Mouse (Mus musculus) spleen, postnatal 10 days (tissue): ENCODE results near the gene Bub1b.
A peak's percentile ranks its signal among the peaks of the same experiment; 100 is the strongest.
"Not testable (repeated sequence)": the region's sequence is repeated elsewhere in the genome, so short reads cannot be mapped to it uniquely, and the experiment has no call there.

Experiments used
- DNase-seq, 2 experiments: peaks; one replicate each; pipeline ENCODE4 v3.0.0; 2021 to 2022; ENCODE audit warnings: low spot score in 2 of 2

Gene Bub1b

DNA sequence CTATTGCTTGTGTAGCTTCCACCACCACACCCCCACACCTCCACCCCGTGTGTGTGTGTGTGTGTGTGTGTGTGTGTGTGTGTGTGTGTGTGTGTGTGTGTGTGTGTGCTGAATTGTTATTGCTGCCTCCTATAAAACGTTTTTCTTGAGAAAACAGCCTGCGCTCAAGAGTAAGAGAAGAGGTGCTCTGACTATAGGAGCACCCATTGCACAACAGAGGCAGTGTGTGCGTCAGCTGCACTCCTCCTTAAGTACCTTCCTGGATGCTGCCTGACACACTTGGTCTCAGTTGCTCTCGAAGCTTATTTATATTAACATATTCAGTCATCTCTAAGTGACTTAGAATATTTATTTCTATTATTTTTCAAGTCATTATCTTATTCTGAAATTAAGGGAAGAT is 20.0 kb downstream of the Bub1b start:
- no peak for DNase-seq

DNA sequence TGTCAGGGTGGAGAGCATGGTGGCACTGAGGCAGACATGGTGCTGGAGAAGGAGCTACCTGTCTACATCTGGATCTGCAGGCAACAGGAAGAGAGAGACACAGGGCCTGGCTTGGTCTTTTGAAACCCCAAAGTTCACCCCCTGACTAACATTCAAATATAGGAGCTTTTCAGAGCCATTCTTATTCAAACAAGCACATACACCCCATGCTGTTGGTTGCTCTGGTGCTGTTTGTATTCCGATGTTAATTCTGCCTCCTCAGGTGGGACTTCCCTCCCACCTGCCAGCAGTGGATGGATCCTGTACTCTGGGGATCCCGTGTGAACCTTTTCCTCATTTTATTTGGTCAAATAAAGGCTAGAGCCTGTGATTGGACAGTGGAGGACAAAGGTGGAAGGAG is 22.1 kb downstream of the Bub1b start:
- no peak for DNase-seq

DNA sequence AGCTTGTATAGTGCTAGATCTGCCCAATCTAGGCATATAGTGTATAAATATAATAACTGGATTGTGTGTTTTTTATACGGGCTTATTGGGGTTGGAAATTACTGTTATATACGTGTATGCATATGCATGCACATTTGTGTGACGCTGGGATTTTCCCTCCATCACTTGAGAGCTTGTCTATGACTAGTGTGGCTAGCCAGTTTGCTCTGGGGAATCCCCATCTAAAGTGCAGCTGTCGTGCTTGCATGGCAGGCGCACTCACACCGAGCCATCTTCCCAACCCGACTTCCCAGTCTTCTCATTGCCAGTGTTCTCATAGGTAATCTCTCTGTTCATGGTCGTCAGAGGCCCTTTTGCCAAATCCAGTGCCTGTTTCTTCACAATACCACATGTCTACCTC is 22.6 kb downstream of the Bub1b start:
- peak in 1 of 2 experiments; percentile 34 for DNase-seq

DNA sequence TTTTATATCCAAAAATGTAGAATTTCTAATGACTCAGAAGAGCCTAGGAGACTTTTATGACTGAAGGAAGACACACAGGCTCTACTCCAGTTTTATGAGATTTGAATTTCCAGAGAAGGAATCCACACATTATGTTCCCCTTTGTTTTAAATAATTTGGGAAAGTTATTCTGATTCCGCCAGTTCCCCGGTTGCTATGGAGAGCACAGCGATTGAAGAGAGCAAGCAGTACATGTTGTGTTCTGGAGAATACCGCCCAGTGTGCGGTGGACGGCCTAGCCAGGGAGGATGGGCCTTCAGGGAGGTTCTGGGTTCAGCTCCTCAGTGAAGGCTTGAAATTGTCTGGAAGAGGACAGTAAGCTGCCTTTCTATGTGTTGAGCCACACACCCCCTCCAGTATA is 31.3 kb downstream of the Bub1b start:
- no peak for DNase-seq

DNA sequence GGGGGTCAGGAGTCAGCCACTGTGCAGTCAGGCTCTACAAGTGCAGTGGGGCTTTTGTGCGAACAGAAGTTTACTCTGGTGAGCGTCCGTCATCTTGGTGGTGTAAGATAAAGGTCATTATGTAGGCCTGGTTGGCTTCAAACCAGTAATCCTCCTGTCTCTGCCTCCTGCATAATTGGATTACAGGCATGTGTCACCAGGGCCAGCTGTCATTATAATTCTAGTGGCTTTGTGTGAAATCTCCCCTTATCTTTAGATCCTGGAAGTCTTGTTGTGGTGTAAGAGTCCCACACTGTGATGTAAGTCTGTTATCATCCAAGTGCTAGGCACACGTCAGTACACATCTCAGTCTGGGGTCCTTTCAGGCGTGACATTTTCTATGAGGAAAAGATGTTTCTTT is 35.4 kb downstream of the Bub1b start:
- DNase-seq = no peak

DNA sequence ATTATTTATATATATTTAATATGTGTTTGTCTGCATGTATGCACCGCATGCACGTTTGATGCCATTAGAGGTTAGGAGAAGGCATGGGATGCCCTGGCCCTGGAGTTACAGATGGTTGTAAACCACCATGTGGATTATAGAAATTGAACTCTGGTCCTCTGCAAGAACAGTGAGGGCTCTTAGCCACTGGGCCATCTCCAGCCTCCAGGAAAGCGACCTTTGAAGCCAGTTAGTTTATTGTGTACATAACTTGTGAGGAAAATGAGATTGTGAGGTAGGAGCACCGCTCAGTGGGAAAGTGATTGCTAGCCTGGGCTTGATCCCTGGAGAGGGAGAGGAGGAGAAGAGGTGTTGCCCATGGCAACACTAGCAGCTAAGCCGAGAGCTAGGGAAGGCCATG is 39.2 kb downstream of the Bub1b start:
- no peak for DNase-seq

DNA sequence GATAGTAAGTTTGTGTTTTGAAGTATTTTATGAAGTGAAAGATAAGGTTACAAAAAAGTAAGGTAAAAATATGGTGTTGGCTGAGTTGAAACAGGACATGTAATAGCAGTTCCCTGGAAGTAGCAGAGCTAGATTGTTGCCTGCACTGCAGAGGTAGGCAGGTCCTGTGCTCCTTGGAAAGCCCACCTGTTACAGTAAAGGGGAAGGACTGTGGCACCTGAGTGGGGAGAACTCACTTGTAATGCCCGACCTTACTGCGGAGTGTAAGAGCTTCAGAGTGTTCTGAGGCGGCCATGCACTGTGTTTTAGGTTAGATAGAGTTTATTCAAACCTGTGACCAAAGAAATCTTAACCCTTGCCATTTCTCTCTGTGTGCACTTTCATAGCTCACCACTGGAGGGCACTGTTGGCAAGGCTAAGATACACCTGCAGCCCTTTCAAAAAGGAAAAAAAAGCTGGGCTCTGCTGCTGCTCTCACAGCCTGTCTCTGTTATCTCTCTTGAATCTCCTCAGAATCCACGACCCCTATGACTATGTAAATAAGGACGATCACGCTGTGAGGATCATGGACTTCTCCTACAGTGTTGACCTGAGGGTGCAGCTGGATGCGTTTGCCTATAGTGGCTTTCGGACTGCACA is 40.0 kb downstream of the Bub1b start:
- DNase-seq = peak; percentile 79 to 85

DNA sequence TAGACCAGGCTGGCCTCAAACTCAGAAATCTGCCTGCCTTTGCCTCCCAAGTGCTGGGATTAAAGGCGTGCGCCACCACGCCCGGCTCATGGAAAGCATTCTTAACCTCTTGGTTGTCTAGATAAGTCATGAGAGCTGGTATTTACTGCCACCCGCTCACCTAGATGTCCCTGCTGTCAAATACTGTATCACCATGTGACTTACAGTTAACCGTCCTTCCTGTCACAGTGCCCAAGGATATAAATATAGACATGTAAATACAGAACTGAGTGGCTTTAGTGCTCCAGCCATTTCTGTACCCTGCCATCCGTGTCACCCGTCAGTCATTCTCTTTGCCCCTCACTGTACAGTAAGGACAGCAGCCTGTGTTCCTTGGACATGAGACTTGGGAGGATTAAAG is 40.7 kb downstream of the Bub1b start:
- DNase-seq = no peak

DNA sequence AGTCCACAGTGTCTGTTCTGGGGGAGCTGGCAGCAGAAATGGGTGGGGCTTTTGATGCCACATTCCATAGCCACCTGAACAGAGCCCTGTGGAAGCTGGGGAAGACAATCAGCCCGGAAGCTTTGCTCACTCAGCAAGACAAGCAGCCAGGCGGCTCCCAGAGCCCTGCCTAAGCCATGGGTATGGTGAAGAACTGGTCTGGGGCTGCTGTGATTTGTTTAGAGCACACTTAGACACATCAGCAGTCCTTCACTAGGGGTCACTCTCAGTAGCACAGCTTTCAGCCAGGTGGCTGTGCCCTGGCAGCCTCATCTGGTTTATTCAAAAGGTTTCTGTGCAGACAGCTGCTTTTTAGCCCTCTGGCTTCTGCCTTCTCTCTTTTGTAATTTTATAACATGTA is 43.1 kb downstream of the Bub1b start:
- no peak for DNase-seq

DNA sequence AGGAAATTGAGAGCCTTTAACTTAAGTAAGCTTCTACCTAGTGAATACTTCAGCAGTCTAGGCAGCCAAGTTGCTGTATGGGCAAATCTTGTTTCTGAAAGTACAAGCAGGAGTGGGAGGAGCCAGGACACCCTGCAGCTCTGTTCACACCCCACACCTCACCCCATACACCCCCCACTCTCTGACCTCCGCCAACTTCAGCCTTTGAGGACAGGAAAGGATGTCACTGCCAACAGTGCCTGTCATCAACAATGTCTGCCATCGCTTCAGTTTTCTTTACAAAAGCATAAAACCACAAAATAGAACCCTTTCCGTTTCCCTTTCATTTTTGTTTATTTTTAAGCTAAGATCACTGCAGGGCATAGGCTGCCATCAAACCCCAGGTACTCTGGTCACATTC is 44.4 kb downstream of the Bub1b start:
- DNase-seq = peak in 1 of 2 experiments; percentile 61

DNA sequence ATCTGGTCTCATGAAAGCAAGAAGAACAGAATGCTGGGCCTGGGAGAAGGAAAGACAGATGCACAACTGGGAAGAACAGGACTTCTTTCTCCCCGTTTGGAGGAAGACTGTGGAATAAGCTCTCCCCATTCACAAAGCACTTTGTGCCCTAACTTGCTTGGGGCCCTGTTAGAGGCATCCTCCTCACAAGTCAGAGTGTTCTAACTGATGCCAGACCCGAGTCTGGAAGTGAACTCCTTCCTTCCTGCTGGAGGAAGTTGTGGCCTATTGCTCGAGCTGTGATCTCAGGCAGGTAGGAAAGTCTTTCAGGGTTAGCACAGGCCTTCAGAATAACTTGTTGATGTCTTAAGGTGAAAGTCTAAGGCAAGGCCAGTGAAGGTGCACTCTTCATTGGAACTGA is 44.9 kb downstream of the Bub1b start:
- no peak for DNase-seq

DNA sequence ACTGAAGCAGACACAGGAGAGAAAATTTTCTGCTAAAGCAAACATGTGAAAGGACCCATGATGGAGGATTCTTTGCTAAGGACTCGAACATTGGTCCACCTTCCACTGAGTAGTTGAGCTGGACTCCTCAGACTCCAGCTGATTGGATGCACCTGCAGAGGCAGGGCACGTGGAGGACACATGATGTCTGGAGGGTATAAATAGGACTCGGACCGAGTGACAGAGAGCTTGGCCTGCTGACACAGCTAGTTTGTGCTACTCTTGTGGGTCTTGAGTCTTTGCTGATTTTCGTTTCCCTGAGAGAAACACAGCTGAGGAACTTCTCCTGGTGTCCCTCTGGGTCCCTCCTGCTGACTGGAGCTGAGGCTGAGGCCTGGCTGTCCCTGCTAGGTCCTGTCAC is 48.7 kb downstream of the Bub1b start:
- no peak for DNase-seq

DNA sequence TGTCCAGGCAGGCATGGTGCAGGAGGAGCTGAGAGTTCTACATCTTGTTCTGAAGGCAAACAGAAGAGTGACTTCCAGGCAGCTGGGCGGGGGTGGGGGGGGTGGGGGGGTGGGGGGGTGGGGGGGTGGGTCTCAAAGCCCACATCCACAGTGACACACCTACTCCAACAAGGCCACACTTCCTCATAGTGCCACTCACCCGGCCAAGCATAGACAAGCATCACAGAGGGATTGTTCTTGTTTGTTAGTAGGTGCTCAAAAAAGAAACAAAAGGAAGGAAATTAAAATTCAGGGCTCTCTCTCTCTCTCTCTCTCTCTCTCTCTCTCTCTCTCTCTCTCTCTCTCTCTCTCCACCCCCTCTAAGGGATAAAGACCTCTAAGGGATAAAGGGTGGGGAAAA is 52.7 kb downstream of the Bub1b start:
- not testable (repeated sequence) for DNase-seq

DNA sequence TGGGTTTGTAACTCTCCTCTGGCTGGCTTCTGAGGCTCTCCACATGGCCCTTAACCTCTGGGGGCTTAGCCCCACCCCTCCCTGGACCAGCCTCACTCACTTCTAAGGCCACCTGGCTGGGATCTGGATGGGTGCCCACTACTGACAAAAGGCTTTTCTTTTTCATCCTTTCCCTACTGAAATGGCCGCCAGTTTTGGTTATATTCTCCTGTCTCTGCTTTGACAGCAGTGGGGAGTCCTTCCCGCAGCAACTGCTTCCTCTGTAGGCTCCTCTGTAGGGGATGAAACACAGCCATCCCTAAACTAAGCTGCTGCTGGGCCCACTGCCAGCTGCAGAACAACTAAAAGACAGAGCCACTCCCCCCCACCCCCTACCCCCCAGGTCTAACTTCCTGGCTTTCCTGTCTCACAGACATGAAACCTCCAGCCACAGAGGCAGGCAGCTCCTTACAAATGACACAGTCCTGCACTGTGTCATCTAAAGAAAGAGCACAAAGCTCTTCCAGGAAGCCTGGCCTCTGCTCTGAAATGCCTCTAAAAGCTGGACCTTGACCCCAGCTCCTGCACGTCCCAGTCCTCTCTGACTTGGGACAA is 58.8 kb downstream of the Bub1b start:
- no peak for DNase-seq

DNA sequence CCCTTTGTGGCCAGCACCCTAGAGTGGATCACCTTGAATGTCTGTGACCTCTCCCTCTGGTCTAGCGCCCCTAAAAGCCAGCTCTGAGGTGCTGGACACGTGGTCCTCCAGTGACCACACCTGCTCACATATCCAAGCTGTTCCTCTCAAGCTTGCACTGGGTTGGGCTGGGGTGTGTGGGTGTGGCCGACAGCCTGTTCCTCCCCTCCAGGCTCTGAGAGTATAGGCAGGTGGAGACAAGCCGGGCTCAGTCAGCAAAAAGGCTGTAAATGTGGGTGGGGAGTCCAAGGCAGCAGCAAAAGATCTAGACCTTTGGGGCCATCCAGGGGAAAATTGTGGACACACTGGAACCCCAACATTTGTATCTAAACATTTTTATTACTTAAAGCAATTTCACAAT is 60.4 kb downstream of the Bub1b start:
- DNase-seq = peak; percentile 68 to 78

DNA sequence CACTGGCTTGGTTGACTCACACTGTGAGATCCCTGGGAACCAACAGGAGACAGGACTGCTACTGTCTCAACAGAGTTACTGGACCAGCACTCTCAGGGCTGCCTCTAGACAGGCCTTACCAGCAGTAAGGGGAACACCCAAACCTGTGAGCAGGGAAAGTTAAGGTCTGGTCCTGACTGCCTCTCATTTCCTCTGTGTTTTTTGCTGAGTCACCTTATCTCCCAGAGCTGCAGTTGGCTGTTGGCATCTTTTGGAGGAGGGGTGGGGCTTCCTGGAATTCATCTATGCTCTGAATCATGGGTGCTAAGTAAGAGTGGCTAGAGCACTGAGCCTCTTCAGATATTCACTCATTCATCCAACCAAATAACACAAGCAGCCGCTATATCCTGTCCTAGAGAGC is 61.1 kb downstream of the Bub1b start:
- peak; percentile 65 to 74 for DNase-seq

DNA sequence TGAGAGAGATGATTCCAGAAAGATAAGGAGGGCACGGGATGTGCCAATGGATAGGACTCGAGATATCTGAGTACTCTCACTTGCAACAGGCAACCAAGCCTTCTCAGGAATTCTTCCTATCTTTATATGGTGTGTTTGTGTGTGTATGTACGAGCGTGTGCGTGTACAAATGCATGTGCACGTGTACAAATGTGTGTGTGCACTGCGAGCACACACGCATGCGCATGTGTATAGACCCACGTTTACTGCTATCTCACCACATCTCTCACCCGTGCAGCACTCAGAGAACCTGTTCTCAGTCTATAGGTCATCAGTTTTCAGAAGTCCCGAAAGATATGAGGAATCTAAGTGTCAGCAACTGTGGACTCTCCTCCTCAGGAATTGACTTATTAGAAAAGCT is 61.5 kb downstream of the Bub1b start:
- DNase-seq = no peak

DNA sequence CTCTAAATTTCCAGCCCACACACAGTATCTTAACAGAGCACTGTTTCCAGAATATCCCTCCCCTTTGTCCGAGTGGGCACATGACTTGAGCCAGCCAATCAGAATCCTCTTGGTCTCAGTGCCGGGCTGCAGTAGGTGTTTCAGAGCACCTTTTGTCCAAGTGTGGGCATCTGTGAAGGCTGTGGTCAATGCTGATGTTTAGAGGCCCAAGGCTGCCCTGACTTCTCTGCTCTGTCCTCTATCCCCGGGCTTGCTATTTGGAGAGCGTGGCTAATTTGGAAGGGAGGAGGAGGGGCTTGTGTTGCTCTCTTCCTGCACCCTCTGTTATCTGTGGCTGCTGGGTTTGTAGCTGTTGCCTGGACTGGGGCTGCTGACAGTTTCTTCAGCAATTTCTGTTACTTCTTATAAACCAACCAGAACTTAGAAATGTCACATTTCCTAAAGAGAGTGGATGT is 62.0 kb downstream of the Bub1b start:
- DNase-seq = peak; percentile 81

DNA sequence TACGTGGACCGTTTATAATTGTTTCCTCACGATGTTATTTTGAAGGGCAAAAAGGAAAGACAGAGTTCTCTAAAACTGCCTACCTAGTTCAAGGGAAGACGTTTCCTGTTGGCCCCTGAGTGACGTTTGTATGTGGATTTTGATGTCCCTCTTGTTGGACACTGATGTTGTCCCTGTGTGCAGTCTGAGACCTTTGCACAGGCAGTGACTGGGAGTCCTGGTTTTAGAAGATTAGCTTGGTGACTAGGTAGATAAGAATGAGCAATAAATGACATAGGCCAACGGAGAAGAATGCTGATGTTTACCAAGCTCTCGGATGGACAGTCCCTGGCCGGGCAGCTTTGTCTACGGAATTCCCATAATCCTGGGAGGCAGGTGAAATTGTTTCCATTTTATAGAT is 63.9 kb downstream of the Bub1b start:
- peak in 1 of 2 experiments; percentile 29 for DNase-seq

DNA sequence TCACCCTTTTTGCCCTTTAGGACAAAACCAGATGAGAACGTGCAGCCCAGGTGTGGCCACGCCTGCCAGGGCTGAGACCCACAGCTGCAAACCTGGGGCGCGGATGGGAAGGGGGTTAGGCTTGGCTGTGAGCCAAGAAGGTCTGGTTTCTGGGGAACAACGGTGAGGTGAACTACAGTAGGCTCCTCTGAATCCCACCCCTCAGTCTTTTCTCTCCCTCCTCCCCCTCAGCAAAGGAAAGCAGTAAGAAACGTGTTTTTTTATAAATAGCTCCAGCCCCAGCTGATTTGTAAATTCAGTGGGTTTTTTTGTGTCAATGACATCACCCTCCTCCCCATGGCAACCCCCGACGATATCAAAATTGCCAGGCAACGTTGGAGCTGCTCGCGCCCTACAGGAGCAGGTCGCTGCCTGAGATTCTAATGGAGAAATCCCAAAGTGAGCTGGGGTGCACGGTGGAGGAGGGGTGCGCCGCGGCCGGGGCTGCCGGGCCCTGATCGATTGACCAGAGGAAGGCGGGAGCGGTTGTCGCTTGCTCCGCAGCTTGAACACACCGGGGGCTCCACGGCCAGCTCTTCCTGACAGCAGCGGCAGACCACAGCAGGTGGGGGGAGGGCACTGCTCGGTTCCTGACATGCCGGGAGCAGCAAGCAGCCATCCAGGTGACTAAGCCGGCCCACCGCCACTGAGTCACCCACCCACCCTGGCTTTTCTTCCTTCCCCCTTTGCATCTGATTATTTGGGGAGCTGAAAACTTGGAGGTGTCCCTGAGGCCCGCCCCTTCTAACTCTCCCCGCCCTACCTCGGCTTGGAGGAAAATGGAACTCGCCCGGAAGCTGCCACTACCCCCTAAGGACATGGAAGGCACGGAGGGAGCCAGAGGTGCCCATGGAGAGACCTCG is 65.1 kb downstream of the Bub1b start, which contains the start of gene Pak6:
Pak6 (plus strand) TSS at position 402 of the 902 bp plus-strand sequence.
- DNase-seq = peak; percentile 40 to 57

DNA sequence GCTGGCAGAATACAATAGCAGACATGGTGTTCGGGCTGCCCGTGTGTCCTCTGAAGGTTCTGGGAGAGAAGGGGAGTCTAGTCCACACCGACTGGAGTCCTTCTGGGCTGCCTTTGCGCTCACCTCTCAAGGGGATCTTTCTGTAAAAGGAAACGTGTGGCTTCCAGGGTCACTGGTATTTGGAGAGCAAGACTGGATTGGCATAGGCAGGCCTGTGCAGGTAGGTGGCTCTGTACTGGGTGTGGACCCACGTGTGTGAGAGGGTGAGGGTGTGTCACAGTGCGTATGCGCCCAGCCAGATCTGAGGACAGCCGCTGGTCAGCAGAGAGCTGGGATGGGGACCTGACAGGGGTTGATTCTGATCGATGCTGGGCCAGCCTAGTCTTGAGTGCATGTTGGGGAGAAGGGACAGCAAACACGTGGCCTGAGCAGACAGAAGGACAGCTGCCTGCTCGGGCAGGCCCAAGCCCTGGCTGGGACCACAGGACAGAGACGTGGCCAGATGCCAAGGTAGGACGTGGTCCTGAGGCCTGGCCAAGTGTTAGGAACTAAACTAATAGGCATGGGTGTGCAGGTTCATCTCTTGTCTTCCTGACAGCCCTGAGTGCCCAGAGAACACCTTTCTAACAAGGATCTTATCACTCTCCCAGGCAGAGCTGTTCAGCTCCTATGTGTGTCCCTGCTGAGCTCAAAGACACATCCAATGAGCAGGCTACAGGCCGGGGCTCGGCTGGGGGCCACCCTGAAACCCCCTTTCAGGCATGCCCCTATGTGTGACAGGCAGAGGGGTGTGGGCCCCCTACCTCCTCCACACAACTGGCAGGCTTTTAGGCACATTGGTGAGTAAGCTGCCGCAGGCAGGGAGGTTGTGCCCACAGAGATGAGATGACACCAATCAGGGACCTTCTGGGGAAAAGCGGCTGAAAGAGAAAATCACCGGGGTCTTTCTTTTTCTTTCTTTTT is 66.1 kb downstream of the Bub1b start:
- no peak for DNase-seq
